Mouse (Mus musculus) limb, embryonic 14.5 days (tissue): ENCODE data around the gene Dab2. TPM values are rescaled to one million over a fixed set of nuclear protein-coding genes. Genes with fewer than 3 reads are reported as not detected.

Experiments
- ATAC-seq: fragments of 200-750 bp; cut with Nextera tagmentation; 2 replicates; pipeline ENCODE4 v1.8.0; 2017; ENCODE audit warnings: low read depth, moderate number of reproducible peaks, moderate TSS enrichment; ENCODE audit not compliant: low FRiP score
- DNase-seq: peaks from one replicate; pipeline ENCODE4 v3.0.0-alpha.2; 2015; ENCODE audit warnings: low spot score
- H3K27ac ChIP-seq: fragments of 300-500 bp; sonication (generic); replicated peaks from 2 replicates; pipeline ENCODE4 v1.5.1; 2014; ENCODE audit warnings: low read depth, mild to moderate bottlenecking, low read length, moderate library complexity, mixed read lengths
- H3K27me3 ChIP-seq: fragments of 300-500 bp; sonication (generic); 2 replicates; pipeline ENCODE4 v1.6.1; 2014; ENCODE audit warnings: low read length, mixed read lengths; ENCODE audit not compliant: control insufficient read depth, insufficient read depth
- H3K36me3 ChIP-seq: fragments of 300-500 bp; sonication (generic); 2 replicates; pipeline ENCODE4 v1.6.1; 2014; ENCODE audit warnings: mild to moderate bottlenecking, low read length, moderate library complexity, mixed read lengths; ENCODE audit not compliant: control insufficient read depth, insufficient read depth
- H3K4me1 ChIP-seq: fragments of 300-500 bp; sonication (generic); 2 replicates; pipeline ENCODE4 v1.6.1; 2014; ENCODE audit warnings: antibody characterized with exemption, low read length, mixed read lengths; ENCODE audit not compliant: control insufficient read depth, insufficient read depth
- H3K4me2 ChIP-seq: fragments of 300-500 bp; sonication (generic); replicated peaks from 2 replicates; pipeline ENCODE4 v1.6.1; 2014; ENCODE audit warnings: low read depth, mild to moderate bottlenecking, low read length, moderate library complexity; ENCODE audit not compliant: severe bottlenecking
- H3K4me3 ChIP-seq: fragments of 300-500 bp; sonication (generic); replicated peaks from 2 replicates; pipeline ENCODE4 v1.5.1; 2014; ENCODE audit warnings: low read length
- H3K9ac ChIP-seq: fragments of 300-500 bp; sonication (generic); 2 replicates; pipeline ENCODE4 v1.6.1; 2014; ENCODE audit warnings: mild to moderate bottlenecking, low read depth, low read length, moderate library complexity; ENCODE audit not compliant: severe bottlenecking
- H3K9me3 ChIP-seq: fragments of 300-500 bp; sonication (generic); 2 replicates; pipeline ENCODE4 v1.6.1; 2016; ENCODE audit warnings: low read length; ENCODE audit not compliant: control insufficient read depth
- POLR2A ChIP-seq: fragments of 200-500 bp; IDR thresholded peaks from 2 replicates; pipeline ENCODE4 v1.8.0; 2012; ENCODE audit warnings: inconsistent platforms, mild to moderate bottlenecking, moderate library complexity, borderline replicate concordance; ENCODE audit not compliant: insufficient read depth, insufficient read length; ENCODE audit errors: extremely low read depth
- WGBS: fragments of 180-500 bp; shearing (Covaris S2); extraction: QIAGEN DNeasy Blood & Tissue Kit; methylation state at CpG from one replicate; pipeline ENCODE4 v1.1.7; 2014; 5-methylcytosine and 5-hydroxymethylcytosine counted together
- polyA plus RNA-seq, 2 experiments: library from polyadenylated mRNA; depleted of rRNA in 1 of 2; stranded (reverse) in 1 of 2; unstranded in 1 of 2; fragments of >200 nt; fragmentation: Nextera tagmentation in 1 of 2; extraction: Ambion mirVana in 1 of 2; gene quantifications; 2 replicates each; pipeline versions ENCODE4 v1.2.1 to v1.2.3; 2012 to 2014

Gene Dab2
- polyA plus RNA-seq, 2 experiments: 99.1 to 127 TPM

GRCm38 (mm10) chr15:6402433-6402832 lies 102.8 kb downstream of the Dab2 start:
- Histone ChIP-seq H3K4me1 (0 out of 2 replicates have a peak, but pooled peaks cover 5% of the 10 kb centered on the region), H3K36me3 (peaks cover 12% of the 10 kb centered on the region), H3K27me3 (no peaks in the 10 kb centered on the region), H3K4me3 (no peak overlapping the region), H3K27ac (no peak overlapping the region), H3K9me3 (no peaks in the 10 kb centered on the region), H3K4me2 (no peak overlapping the region), H3K9ac (no peak overlapping the region)
- 83% methylated on average over 2 of the region's 2 CpGs for WGBS
- ATAC-seq: no peak
- no peak for TF ChIP-seq POLR2A
- DNase-seq: no peak

GRCm38 (mm10) chr15:6404172-6404571 lies 104.6 kb downstream of the Dab2 start:
- DNase-seq (peak; percentile 12), ATAC-seq (peak; percentile 90)
- H3K36me3 ChIP-seq: peaks cover 8% of the 10 kb centered on the region
- no peaks in the 10 kb centered on the region for H3K9me3 ChIP-seq
- no peak for TF ChIP-seq POLR2A
- 0 out of 2 replicates have a peak, but pooled peaks cover 5% of the 10 kb centered on the region for H3K4me1 ChIP-seq
- 57% methylated on average over 5 of the region's 5 CpGs for WGBS
- H3K27me3 ChIP-seq: no peaks in the 10 kb centered on the region
- H3K4me2 ChIP-seq: no peak overlapping the region
- no peak overlapping the region for H3K4me3 ChIP-seq
- no peak overlapping the region for H3K27ac ChIP-seq
- no peak overlapping the region for H3K9ac ChIP-seq

- Histone ChIP-seq H3K27me3 (no peaks in the 10 kb centered on the region), H3K9ac (no peak overlapping the region), H3K27ac (no peak overlapping the region), H3K4me1 (0 out of 2 replicates have a peak, but pooled peaks cover 5% of the 10 kb centered on the region), H3K9me3 (no peaks in the 10 kb centered on the region), H3K4me2 (no peak overlapping the region), H3K4me3 (no peak overlapping the region), H3K36me3 (peaks cover 8% of the 10 kb centered on the region)
- ATAC-seq (no peak), DNase-seq (no peak)
- 82% methylated on average over 6 of the region's 6 CpGs for WGBS
- no peak for TF ChIP-seq POLR2A
Measured at GRCm38 (mm10) chr15:6406771-6407170, 107.2 kb downstream of the Dab2 start.

- ATAC-seq (no peak), DNase-seq (no peak)
- Histone ChIP-seq H3K9me3 (no peaks in the 10 kb centered on the region), H3K36me3 (peaks cover 11% of the 10 kb centered on the region), H3K4me3 (no peak overlapping the region), H3K27ac (no peak overlapping the region), H3K4me1 (0 out of 2 replicates have a peak, but pooled peaks cover 3% of the 10 kb centered on the region), H3K4me2 (no peak overlapping the region), H3K27me3 (no peaks in the 10 kb centered on the region), H3K9ac (no peak overlapping the region)
- no peak for TF ChIP-seq POLR2A
- 76% methylated on average over 8 of the region's 8 CpGs for WGBS
Measured at GRCm38 (mm10) chr15:6409031-6409430, 109.4 kb downstream of the Dab2 start.

GRCm38 (mm10) chr15:6410161-6410560 lies 110.6 kb downstream of the Dab2 start:
- DNase-seq (no peak), ATAC-seq (no peak)
- Histone ChIP-seq H3K36me3 (peaks cover 11% of the 10 kb centered on the region), H3K27ac (no peak overlapping the region), H3K9me3 (no peaks in the 10 kb centered on the region), H3K27me3 (no peaks in the 10 kb centered on the region), H3K9ac (no peak overlapping the region), H3K4me2 (no peak overlapping the region), H3K4me1 (no peaks in the 10 kb centered on the region), H3K4me3 (no peak overlapping the region)
- no peak for TF ChIP-seq POLR2A
- 96% methylated on average over 3 of the region's 3 CpGs for WGBS

- no peak for TF ChIP-seq POLR2A
- ATAC-seq (no peak), DNase-seq (no peak)
- 87% methylated on average over 6 of the region's 6 CpGs for WGBS
- Histone ChIP-seq H3K4me3 (no peak overlapping the region), H3K4me2 (no peak overlapping the region), H3K9ac (no peak overlapping the region), H3K27ac (no peak overlapping the region), H3K9me3 (no peaks in the 10 kb centered on the region), H3K27me3 (no peaks in the 10 kb centered on the region), H3K36me3 (peaks cover 12% of the 10 kb centered on the region), H3K4me1 (no peaks in the 10 kb centered on the region)
Measured at GRCm38 (mm10) chr15:6411334-6411733, 111.7 kb downstream of the Dab2 start.
